Mouse (Mus musculus): Measurements from ENCODE around the gene Fam120a.

DNA sequence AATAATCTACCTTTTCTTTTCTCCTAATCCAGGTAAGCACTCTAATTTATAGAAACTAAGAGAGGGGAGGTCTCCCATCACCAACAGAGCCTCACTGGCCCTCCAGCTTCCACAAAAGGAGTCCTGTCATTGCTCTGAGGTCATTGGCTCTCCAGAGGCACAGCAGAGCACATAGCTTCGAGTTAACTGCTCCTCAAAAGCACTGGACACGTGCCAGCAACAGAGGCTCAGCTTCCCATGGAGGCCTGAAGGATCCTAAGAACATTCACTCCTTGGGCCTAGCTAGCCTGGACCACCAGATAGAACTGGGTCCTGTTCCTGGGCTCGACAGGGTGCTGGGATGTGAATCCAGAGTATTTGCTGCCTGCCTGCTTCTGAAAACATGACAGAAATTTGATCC, 118.7 kb downstream of the Fam120a start:
- TF ChIP-seq CTCF (IDR thresholded peaks at IDR 0.05; ENCODE audit: borderline replicate concordance, control insufficient read depth, extremely low read depth, insufficient read depth, low read length, poor library complexity) (no peak), POLR2A (IDR thresholded peaks at IDR 0.05; ENCODE audit: control insufficient read depth, extremely low read depth, insufficient read depth, low read length, poor library complexity) (no peak)
